Mouse (Mus musculus) forelimb bud, embryonic 11.5 days (tissue): ENCODE data around the gene Prpf38b.
"Not testable (repeated sequence)": the region's sequence is repeated elsewhere in the genome, so short reads cannot be mapped to it uniquely, and the experiment has no call there.

ENCODE experiments used
- DNase-seq: peaks from one replicate; pipeline ENCODE4 v3.0.0-alpha.2; 2012; ENCODE audit warnings: low read depth, low spot score

Gene Prpf38b

GRCm38 (mm10) chr3:108900681-108901080, 10.8 kb downstream of the Prpf38b start:
- DNase-seq, result no peak

GRCm38 (mm10) chr3:108900147-108900546, 11.4 kb downstream of the Prpf38b start:
- DNase-seq, result no peak

DNA sequence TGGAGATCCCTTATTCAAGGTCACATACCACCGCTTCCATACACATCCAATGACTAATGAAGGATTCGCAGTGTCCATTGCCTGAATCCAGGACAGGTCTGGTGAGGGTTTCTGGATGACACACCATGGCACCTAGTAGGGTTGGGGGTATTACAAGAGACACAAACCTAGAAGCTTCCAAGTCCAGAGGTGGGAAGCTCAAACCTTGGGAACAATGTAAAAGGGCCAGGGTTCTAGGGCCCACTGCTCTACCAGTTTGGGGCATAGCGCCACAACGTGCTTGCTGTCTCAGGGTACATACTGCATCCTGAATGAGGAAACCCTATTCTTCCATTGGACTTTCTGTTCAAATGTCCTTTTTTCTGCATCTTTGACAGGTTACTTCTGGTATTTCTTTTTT, 12.9 kb downstream of the Prpf38b start:
- DNase-seq, result no peak

- DNase-seq, result no peak
Observed at GRCm38 (mm10) chr3:108892914-108893313, 18.6 kb downstream of the Prpf38b start.

DNA sequence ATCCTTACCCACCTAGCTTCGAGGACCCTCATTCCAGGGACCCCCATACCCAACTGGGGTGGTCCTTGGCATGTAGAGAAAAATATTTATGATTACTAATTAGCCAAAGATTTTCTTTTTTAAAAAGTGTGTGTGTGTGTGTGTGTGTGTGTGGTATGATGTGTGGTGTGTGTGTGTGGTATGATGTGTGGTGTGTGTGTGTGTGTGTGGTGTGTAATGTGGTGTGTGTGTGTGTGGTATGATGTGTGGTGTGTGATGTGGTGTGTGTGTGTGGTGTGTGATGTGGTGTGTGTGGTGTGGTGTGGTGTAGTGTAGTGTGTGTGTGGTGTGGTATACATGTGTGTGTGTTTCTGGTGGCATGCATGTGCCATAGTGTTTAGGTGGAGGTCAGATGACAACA, 19.4 kb downstream of the Prpf38b start:
- no peak for DNase-seq

DNA sequence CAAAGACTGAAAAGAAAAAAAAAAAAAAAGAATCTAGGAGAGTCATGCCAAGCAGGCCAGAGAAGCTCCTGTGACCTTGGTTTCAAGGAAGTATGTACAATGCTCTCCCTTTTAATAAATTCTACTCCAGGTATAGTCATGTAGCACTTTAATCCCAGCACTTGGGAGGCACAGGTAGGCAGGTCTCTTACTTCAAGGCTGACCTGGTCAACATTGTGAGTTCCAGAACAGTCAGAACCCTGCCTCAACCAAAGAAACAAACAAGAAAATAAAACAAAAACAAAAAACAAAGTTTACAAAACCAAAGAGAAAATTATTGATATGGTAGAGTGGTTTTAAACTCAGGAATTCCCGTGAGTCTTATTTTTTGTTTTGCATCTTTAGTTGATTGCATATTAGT, 21.6 kb downstream of the Prpf38b start, which contains the start of gene Fndc7:
TSS of gene Fndc7 (minus strand) at position 101 of the 400 bp plus-strand sequence.
- DNase-seq, result no peak

- DNase-seq, result no peak
Observed at GRCm38 (mm10) chr3:108887618-108887975, 23.9 kb downstream of the Prpf38b start.

DNA sequence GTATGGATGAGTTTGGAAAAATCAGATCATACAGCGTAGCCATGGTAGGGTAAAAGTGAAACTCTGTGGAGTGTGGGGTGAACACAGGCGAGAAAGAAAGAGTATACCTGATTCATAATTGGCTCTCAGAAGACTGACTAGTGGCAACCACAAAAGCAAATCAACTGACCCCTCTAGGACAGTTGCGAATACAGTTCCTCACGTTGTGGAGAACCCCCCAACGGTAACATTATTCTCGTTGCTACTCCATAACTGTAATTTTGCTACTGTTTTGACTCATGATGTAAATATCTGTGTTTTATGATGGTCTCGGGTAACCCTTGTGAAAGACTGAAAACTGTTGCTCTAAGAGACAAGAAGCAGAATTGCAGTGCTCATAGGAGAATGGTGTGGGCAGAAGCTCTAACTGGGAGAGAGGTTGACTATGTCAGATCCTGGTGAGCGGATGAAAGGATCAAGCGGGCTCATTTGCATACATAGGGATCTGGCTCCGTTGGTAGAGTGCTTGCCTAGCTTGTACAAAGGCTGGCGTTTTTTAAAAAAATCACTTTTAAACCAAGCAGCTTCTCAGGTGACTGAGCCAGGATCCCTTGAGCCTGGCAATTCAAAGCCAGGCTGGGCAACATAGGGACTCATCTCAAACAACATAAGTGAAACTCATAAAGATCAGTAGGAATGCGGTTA, 24.5 kb downstream of the Prpf38b start:
- no peak for DNase-seq

DNA sequence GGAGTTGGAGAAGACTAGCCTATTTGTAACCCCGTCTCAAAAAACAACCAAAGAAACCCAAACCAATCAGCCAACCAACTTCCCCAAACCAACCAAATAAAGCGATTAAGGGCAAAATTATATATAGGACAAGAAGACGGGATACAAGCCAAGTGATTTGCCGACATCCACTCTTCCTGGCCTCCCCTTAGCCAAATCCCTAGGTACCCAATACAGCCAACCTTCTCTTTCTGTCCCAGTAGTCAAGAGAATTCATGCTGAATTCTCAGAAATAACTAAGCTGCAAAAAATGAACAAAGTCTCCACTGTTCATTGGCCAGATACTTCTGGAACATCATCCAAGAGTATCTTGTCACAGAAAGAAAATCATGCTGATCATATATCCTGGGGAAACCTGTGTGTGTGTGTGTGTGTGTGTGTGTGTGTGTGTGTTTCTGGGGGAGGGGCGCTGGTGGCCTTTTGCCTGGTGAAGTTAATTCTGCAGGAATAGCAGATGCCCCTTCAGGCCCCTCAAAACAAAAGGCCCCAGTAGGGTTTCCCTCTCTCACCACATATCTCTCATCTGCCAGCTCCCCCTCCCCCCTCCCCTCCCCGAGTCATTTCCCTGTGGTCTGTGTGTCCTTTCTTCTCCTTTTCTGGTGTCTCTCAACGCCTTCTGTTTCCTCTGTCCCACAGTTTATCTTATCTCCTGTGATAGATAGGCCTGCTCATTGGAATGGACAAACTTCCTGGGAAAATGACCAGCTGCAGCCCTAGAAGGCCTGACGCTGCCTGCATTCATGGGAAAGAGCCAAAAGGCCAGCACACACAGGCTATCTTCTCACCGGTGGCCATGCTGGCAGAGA, 25.6 kb downstream of the Prpf38b start:
- DNase-seq, result no peak

GRCm38 (mm10) chr3:108884706-108885289, 26.7 kb downstream of the Prpf38b start:
- DNase-seq, result no peak

- DNase-seq, result no peak
Observed at GRCm38 (mm10) chr3:108883067-108883466, 28.5 kb downstream of the Prpf38b start.

DNA sequence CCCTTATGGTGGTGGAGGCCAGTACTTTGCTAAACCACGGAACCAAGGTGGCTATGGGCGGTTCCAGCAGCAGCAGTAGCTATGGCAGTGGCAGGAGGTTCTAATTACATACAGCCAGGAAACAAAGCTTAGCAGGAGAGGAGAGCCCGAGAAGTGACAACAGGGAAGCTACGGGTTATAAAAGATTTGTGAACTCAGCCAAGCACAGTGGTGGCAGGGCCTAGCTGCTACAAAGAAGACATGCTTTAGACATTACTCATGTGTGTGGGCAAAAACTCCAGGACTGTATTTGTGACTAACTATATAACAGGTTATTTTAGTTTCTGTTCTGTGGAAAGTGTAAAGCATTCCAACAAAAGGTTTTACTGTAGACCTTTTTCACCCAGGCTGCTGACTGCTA, 29.7 kb downstream of the Prpf38b start:
- DNase-seq, result not testable (repeated sequence)

- DNase-seq, result no peak
Observed at GRCm38 (mm10) chr3:108880544-108881507, 30.7 kb downstream of the Prpf38b start.

- no peak for DNase-seq
Observed at GRCm38 (mm10) chr3:108879836-108880435, 31.6 kb downstream of the Prpf38b start.

DNA sequence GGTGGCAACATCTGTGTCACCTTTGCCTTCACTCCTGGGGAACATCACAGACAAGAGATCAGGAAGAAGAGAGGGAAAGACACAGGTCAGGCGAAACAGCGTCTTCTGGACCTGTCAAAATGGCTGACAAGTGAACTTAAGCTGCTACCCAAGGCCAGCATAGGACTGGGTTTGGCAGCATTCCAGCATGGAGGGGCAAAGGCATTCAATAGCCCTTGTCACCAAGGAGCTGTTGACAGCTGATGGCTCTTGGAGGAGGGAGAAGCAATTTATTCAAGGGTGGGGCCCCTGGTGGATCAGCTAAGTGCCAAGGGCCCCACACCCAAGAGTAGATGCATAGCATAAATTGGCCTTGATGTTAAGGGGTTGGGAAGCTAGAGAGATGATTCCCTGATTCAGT, 32.4 kb downstream of the Prpf38b start:
- no peak for DNase-seq

DNA sequence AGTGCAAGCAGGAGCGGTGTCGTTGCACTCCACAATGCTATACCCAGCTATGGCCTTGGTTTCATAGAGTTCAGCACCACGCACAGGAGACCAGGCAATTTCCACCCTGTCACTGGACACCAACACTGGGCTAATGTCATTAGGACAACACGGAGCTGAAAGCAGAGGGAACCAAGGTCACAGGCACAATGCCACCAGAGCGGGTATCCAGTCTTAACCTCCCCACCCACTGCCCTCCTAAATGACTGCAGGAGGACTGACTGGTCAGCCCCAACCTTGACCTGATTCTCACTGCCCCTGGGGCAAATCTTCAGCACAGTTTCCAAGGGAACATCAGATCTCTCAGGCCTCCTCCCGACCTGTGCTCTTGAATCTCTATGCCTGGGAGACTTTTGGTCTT, 40.9 kb downstream of the Prpf38b start:
- DNase-seq, result no peak

DNA sequence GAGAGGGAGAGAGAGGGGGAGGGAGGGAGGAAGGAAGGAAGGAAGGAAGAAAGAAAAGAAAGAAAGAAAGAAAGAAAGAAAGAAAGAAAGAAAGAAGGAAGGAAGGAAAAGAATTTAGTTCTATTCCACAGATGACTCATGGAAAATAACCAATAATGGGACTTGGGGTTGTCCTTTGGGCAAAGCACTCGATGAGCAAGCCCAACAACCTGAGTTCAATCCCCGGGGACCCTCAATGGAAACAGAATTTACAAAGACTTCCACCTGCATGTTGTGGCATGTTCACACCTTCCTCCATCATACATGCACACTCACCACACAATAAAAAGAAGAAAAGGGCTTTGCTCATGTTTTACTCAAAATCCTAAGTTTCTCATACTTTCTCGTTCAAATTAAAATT, 44.1 kb downstream of the Prpf38b start:
- DNase-seq, result no peak

- no peak for DNase-seq
Observed at GRCm38 (mm10) chr3:108865676-108866075, 45.9 kb downstream of the Prpf38b start.

DNA sequence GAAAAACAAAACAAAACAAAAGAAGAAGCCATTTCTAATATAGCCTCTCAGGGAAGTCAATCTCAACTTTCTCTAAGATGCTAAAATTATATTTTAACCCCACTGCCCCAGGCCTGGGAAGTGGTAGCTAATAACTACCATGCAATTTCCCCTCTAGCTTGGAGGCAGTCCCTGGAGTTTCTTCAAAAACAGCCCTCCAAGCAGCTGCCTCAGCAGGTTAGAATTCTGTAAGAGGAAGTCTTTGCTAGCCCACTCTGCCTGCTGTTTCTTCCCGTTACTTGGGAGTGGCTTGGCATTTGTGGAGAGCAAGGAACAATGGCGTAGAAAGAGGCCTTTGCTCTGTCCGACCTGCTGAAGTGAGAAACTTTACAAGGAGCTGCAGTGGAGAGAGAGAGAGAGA, 46.4 kb downstream of the Prpf38b start:
- no peak for DNase-seq

GRCm38 (mm10) chr3:108863091-108863490, 48.4 kb downstream of the Prpf38b start:
- DNase-seq, result no peak

DNA sequence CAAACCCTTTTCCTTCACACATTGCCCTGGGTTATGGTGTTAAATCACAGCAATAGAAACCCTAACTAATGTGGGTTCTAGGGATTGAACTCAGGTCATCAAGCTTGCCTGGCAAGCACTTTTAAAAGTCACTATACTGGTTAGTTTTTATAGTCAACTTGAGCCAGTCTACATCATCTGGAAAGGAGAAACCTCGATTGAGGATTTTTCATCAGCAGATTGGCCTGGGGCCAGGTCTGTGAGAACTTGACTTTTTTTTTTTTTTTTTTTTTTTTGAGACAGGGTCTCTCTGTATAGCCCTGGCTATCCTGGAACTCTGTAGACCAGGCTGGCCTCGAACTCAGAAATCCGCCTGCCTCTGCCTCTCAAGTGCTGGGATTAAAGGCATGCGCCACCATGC, 49.2 kb downstream of the Prpf38b start:
- not testable (repeated sequence) for DNase-seq
